Mouse (Mus musculus): ENCODE data around the gene Car11. TPM values are rescaled to one million over a fixed set of nuclear protein-coding genes. Genes with fewer than 3 reads are reported as not detected.

The Car11 gene
- polyA plus RNA-seq, 1 experiment from 2014 or later: 4.6 TPM

Other genes starting within 250 kb of the Car11 start
- 5,197 and 5,279 TPM in 2 replicates for gene Ftl1, start 240.0 kb upstream of the Car11 start, polyA plus RNA-seq (2015; fragmentation: Nextera tagmentation; extraction: Ambion mirVana)
- 161 and 176 TPM in 2 replicates for gene Bax, start 232.9 kb upstream of the Car11 start, polyA plus RNA-seq (2015; fragmentation: Nextera tagmentation; extraction: Ambion mirVana)
- gene Tulp2, start 218.0 kb upstream of the Car11 start, polyA plus RNA-seq (2015; fragmentation: Nextera tagmentation; extraction: Ambion mirVana): 0.33 and 0.74 TPM in 2 replicates
- not detected in 2 replicates for gene Gm45808, start 213.0 kb upstream of the Car11 start, polyA plus RNA-seq (2015; fragmentation: Nextera tagmentation; extraction: Ambion mirVana)
- gene Dhdh, start 211.0 kb upstream of the Car11 start, polyA plus RNA-seq (2015; fragmentation: Nextera tagmentation; extraction: Ambion mirVana): 2.8 and 3.4 TPM in 2 replicates
- gene Nucb1, start 189.4 kb upstream of the Car11 start, polyA plus RNA-seq (2015; fragmentation: Nextera tagmentation; extraction: Ambion mirVana): 230 and 238 TPM in 2 replicates
- 21.9 and 22.9 TPM in 2 replicates for gene Ppp1r15a, start 173.6 kb upstream of the Car11 start, polyA plus RNA-seq (2015; fragmentation: Nextera tagmentation; extraction: Ambion mirVana)
- gene Plekha4, start 173.5 kb upstream of the Car11 start, polyA plus RNA-seq (2015; fragmentation: Nextera tagmentation; extraction: Ambion mirVana): 2.2 and 3.3 TPM in 2 replicates
- 1.5 and 1.7 TPM in 2 replicates for gene Hsd17b14, start 144.9 kb upstream of the Car11 start, polyA plus RNA-seq (2015; fragmentation: Nextera tagmentation; extraction: Ambion mirVana)
- gene Bcat2, start 129.7 kb upstream of the Car11 start, polyA plus RNA-seq (2015; fragmentation: Nextera tagmentation; extraction: Ambion mirVana): 57.7 and 62.5 TPM in 2 replicates
- 0.42 TPM in 1 of 2 replicates, not detected in the other for gene Fgf21, start 84.4 kb upstream of the Car11 start, polyA plus RNA-seq (2015; fragmentation: Nextera tagmentation; extraction: Ambion mirVana)
- gene Fut1, start 82.6 kb upstream of the Car11 start, polyA plus RNA-seq (2015; fragmentation: Nextera tagmentation; extraction: Ambion mirVana): 0.47 and 0.49 TPM in 2 replicates
- 0.15 and 0.29 TPM in 2 replicates for gene Izumo1, start 78.0 kb upstream of the Car11 start, polyA plus RNA-seq (2015; fragmentation: Nextera tagmentation; extraction: Ambion mirVana)
- 32.4 and 33.3 TPM in 2 replicates for gene Rasip1, start 72.4 kb upstream of the Car11 start, polyA plus RNA-seq (2015; fragmentation: Nextera tagmentation; extraction: Ambion mirVana)
- 7.7 and 9.5 TPM in 2 replicates for gene Mamstr, start 59.9 kb upstream of the Car11 start, polyA plus RNA-seq (2015; fragmentation: Nextera tagmentation; extraction: Ambion mirVana)
- 0.57 and 0.69 TPM in 2 replicates for gene Fut2, start 33.4 kb upstream of the Car11 start, polyA plus RNA-seq (2015; fragmentation: Nextera tagmentation; extraction: Ambion mirVana)
- 0.52 and 0.69 TPM in 2 replicates for gene Ntn5, start 15.8 kb upstream of the Car11 start, polyA plus RNA-seq (2015; fragmentation: Nextera tagmentation; extraction: Ambion mirVana)
- 0.21 and 0.42 TPM in 2 replicates for gene Sec1, start 5.4 kb upstream of the Car11 start, polyA plus RNA-seq (2015; fragmentation: Nextera tagmentation; extraction: Ambion mirVana)
- gene Dbp, start 5.2 kb downstream of the Car11 start, polyA plus RNA-seq (2015; fragmentation: Nextera tagmentation; extraction: Ambion mirVana): 2.7 and 3.1 TPM in 2 replicates
- 1,016 and 1,098 TPM in 2 replicates for gene Rpl18, start 15.6 kb downstream of the Car11 start, polyA plus RNA-seq (2015; fragmentation: Nextera tagmentation; extraction: Ambion mirVana)
- gene Sphk2, start 18.2 kb downstream of the Car11 start, polyA plus RNA-seq (2015; fragmentation: Nextera tagmentation; extraction: Ambion mirVana): 26.4 and 26.5 TPM in 2 replicates
- 1.4 and 1.5 TPM in 2 replicates for gene Fam83e, start 21.4 kb downstream of the Car11 start, polyA plus RNA-seq (2015; fragmentation: Nextera tagmentation; extraction: Ambion mirVana)
- not detected in 2 replicates for gene Spaca4, start 26.0 kb downstream of the Car11 start, polyA plus RNA-seq (2015; fragmentation: Nextera tagmentation; extraction: Ambion mirVana)
- 1.1 and 1.4 TPM in 2 replicates for gene Lmtk3, start 83.9 kb downstream of the Car11 start, polyA plus RNA-seq (2015; fragmentation: Nextera tagmentation; extraction: Ambion mirVana)
- 6.1 and 7.8 TPM in 2 replicates for gene Sult2b1, start 84.8 kb downstream of the Car11 start, polyA plus RNA-seq (2015; fragmentation: Nextera tagmentation; extraction: Ambion mirVana)
- gene Cyth2, start 114.7 kb downstream of the Car11 start, polyA plus RNA-seq (2015; fragmentation: Nextera tagmentation; extraction: Ambion mirVana): 115 and 122 TPM in 2 replicates
- gene Kcnj14, start 124.9 kb downstream of the Car11 start, polyA plus RNA-seq (2015; fragmentation: Nextera tagmentation; extraction: Ambion mirVana): 0.79 and 0.84 TPM in 2 replicates
- 67.8 and 73.6 TPM in 2 replicates for gene Grwd1, start 131.1 kb downstream of the Car11 start, polyA plus RNA-seq (2015; fragmentation: Nextera tagmentation; extraction: Ambion mirVana)
- 64.7 and 67.4 TPM in 2 replicates for gene Kdelr1, start 172.9 kb downstream of the Car11 start, polyA plus RNA-seq (2015; fragmentation: Nextera tagmentation; extraction: Ambion mirVana)
- 0.50 and 0.57 TPM in 2 replicates for gene Grin2d, start 178.5 kb downstream of the Car11 start, polyA plus RNA-seq (2015; fragmentation: Nextera tagmentation; extraction: Ambion mirVana)
- gene Syngr4, start 196.9 kb downstream of the Car11 start, polyA plus RNA-seq (2015; fragmentation: Nextera tagmentation; extraction: Ambion mirVana): 1.1 and 1.2 TPM in 2 replicates
- 5.5 and 5.6 TPM in 2 replicates for gene Tmem143, start 197.1 kb downstream of the Car11 start, polyA plus RNA-seq (2015; fragmentation: Nextera tagmentation; extraction: Ambion mirVana)
- gene Emp3, start 221.6 kb downstream of the Car11 start, polyA plus RNA-seq (2015; fragmentation: Nextera tagmentation; extraction: Ambion mirVana): 170 and 177 TPM in 2 replicates
- gene Ccdc114, start 224.2 kb downstream of the Car11 start, polyA plus RNA-seq (2015; fragmentation: Nextera tagmentation; extraction: Ambion mirVana): 6.1 and 6.4 TPM in 2 replicates

Data from lung, embryonic 15.5 days (tissue).